Mouse (Mus musculus) brain, embryonic 18.5 days (tissue): Measurements from ENCODE around the gene Zfp558.
"Not testable (repeated sequence)": the region's sequence is repeated elsewhere in the genome, so short reads cannot be mapped to it uniquely, and the experiment has no call there.

Source experiments
- DNase-seq: peaks from one replicate; pipeline ENCODE4 v3.0.0-alpha.2; 2012; ENCODE audit warnings: low read depth, low spot score

Zfp558 gene

DNA sequence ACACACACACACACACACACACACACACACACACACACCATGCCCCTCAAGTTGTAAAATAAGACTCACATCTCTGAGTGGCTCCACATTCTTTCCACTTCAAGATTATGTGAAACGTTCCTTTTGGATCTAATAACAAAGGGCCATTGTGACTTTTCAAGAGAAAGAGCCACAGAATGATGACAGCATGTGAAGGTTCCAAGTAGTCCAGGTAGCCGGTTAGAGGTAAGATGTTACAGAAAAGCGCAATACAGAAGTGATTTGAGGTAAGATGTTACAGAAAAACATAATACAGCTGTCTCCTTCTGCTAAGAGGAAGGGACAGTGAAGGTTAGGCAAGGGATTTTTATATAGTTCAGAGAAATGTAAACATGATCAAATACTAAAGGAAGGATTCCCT lies at the start of gene Zfp558, which contains the start of gene Mbd3l1:
Gene Zfp558, minus strand, starts transcription at position 101 of the 400 bp plus-strand sequence.
Gene Mbd3l1, plus strand, starts transcription at position 192 of the 400 bp plus-strand sequence.
- DNase-seq, result no peak

DNA sequence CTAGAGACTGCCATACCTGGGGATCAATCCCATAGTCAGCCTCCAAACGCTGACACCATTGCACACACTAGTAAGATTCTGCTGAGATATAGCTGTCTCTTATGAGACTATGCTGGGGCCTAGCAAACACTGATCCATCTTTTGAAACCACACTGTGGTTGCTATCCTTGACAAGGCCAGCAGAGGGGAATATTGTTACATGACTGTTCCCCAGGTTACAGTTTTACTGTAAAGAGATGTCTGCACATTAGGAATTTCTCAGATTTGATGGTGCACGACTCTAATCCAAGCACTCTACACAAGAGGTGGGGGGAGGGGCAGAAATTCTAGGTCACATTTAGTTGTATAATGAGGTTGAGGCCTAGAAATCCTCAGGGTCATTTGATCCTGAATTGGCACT lies 30.0 kb upstream of the Zfp558 start:
- DNase-seq, result peak; percentile 1

DNA sequence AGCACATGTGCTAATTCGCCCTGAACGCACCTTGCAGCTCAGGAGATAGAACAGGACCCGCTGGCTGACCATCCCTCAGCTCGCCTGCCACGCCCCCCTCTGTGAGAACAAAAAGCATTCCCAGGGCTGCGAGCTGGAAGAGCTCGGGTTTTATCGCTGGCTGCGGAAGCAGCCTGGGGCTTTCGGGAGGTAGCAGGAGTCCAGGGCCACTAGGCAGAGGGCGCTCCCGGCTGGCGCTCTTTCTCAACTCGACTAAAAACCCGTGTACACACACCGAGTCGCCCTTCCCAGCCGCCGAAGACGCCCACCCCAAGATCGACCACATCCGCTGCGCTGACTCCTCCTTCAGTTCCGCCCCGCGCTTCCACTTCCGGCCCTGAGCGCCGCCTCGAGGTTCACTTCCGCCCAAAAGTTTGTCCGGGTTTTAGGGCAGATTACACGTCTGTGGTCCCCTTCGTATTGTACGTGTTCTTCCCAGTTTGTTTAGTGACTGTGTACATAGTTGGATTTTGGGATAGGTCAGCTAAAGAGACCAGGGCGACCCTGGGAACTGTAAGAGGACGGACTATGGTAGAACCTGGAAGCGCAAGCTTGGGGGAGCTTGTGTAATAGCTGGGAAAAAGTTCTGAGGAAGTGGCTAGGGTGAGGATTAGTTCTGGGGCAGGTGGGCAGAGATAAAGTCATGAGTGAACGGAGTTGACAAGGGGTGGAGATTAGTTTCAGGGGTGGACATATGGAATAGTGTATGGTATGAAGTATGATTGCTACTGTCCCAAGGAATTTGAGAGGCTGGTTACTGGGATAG lies 4.5 kb downstream of the Zfp558 start:
- peak; percentile 72 for DNase-seq

DNA sequence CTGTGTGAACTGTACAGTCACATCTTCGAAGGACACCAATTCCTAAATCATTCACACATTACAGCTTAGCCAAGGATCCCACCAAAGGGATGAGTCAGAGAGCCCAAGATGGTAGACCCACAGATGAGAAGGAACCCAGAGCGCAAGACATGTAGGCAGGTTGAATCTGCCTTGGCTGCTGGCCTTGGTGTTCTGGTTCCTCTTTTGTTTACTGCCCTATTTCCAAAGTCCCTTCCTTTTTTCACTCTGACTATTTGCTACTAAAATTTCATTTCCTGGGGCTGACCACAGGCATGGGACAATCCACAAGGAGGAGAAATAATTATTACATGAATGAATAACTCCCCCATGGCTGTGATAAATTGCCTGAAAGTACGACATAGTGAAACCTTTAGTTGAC lies 10.1 kb downstream of the Zfp558 start:
- no peak for DNase-seq

DNA sequence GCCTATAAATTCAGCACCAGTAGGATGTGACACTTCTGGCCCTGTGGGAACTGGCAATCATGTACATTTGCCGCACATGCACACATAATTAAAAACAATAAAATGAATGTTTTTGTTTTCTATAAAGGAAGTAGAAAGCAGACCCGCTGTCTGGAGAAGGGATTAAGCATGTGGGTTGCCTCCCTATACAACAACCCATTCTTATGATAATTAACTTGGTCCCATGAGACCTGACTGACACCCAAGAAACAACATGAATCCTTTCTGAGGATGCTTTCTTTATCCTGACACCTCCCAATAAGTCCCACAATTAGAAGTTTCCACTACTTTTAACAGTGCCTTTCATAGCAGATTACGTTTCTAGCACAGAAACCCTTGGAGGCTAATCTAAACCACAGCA lies 10.7 kb downstream of the Zfp558 start:
- no peak for DNase-seq

DNA sequence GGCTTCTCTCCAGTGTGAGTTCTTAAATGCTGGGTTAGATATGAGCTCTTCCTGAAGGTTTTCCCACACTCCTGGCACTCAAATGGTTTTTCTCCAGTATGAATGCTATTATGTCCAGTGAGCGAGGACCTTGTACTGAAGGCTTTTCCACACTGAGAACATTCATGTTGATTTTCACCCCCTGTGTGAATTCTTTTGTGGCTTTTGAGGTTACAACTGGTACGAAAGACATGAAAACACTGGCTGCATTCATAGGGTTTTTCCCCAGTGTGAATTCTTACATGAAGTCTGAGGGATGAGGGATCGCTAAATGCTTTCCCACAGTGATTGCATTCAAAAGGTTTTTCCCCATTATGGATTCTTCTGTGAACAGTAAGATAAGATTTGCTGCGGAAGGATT lies 21.5 kb downstream of the Zfp558 start:
- no peak for DNase-seq

DNA sequence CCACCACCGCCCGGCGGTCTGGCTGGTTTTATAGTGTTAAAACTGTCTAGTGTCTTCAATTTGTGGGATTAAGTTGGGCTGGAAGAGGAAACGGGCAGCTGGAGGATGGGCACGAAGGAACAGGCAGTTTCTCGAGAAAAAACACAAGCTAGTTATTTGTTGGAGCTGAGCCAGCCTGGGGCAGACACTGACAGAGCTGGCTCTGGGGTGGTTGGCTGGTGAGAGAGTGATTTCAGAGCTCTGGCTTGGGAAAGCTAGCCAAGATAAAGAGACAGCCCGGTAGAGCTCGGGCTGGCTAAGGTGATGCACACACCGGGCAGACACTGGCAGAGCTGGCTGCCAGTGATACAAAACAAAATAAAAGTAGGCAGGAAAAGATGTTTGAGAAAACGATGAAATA lies 46.4 kb downstream of the Zfp558 start:
- DNase-seq, result no peak

DNA sequence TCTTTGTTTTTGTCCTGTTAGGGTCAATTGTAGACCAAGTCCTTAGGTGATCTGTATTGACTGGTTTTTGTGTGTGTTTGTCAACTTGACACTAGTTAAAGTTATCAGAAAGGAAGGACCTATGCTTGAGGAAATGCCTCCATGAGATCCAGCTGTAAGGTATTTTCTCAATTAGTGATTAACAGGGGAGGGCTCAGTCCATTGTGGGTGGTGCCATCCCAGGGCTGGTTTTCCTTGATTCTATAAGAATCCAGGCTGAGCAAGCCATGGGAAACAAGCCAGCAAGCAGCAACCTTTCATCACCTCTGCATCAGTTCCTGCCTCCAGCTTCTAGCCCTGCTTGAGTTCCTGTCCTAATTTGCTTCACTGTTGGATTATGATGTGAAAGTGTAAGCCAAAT lies 47.7 kb downstream of the Zfp558 start, which contains the start of gene Mbd3l2:
Gene Mbd3l2, plus strand, starts transcription at position 301 of the 400 bp plus-strand sequence.
- no peak for DNase-seq

DNA sequence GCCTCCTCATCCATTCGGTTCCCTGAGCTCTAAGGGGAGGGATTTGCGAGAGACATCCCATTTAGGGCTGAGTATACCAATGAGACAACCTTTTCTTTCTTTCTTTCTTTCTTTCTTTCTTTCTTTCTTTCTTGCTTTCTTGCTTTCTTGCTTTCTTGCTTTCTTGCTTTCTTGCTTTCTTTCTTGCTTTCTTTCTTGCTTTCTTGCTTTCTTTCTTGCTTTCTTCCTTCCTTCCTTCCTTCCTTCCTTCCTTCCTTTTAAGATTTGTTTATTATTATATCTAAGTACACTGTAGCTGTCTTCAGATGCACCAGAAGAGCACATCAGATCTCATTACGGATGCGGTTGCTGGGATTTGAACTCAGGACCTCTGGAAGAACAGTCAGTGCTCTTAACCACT lies 65.7 kb downstream of the Zfp558 start:
- DNase-seq, result not testable (repeated sequence)
